Mouse (Mus musculus): ENCODE results near the gene 4931406C07Rik.

- no peak for TF ChIP-seq CTCF (IDR thresholded peaks at IDR 0.05; ENCODE audit: low read depth, low read length)
- no peak for TF ChIP-seq POLR2A (IDR thresholded peaks at IDR 0.05; ENCODE audit: borderline replicate concordance, low read depth, low read length)
These were observed 29.4 kb downstream of the 4931406C07Rik start for GRCm38 (mm10) chr9:15276855-15277254.
